Mouse (Mus musculus): ENCODE measurements around the gene Gnat1.

Gnat1 gene

GRCm38 (mm10) chr9:107700114-107700571 lies 20.6 kb upstream of the Gnat1 start:
- DNase-seq (ENCODE audit: low spot score in 2 of 2): peak; percentile 38 to 63

GRCm38 (mm10) chr9:107699376-107699980 lies 20.0 kb upstream of the Gnat1 start:
- no peak for DNase-seq (ENCODE audit: low spot score in 2 of 2)

- DNase-seq (ENCODE audit: low spot score in 2 of 2): no peak
Measured at GRCm38 (mm10) chr9:107698611-107699190, 19.2 kb upstream of the Gnat1 start.

GRCm38 (mm10) chr9:107697811-107698521 lies 18.5 kb upstream of the Gnat1 start:
- DNase-seq (ENCODE audit: low spot score in 2 of 2): no peak

- no peak for DNase-seq (ENCODE audit: low spot score in 2 of 2)
Measured at GRCm38 (mm10) chr9:107696845-107697610, 17.5 kb upstream of the Gnat1 start.

- DNase-seq (ENCODE audit: low spot score in 2 of 2): no peak
Measured at GRCm38 (mm10) chr9:107696106-107696479, 16.6 kb upstream of the Gnat1 start.

- no peak for DNase-seq (ENCODE audit: low spot score in 2 of 2)
Measured at GRCm38 (mm10) chr9:107695441-107696105, 16.1 kb upstream of the Gnat1 start.

- no peak for DNase-seq (ENCODE audit: low spot score in 2 of 2)
Measured at GRCm38 (mm10) chr9:107694627-107695026, 15.1 kb upstream of the Gnat1 start.

- no peak for DNase-seq (ENCODE audit: low spot score in 2 of 2)
Measured at GRCm38 (mm10) chr9:107693433-107693987, 14.0 kb upstream of the Gnat1 start.

GRCm38 (mm10) chr9:107692785-107693184 lies 13.3 kb upstream of the Gnat1 start:
- DNase-seq (ENCODE audit: low spot score in 2 of 2): no peak

- DNase-seq (ENCODE audit: low spot score in 2 of 2): no peak
Measured at GRCm38 (mm10) chr9:107690391-107690790, 10.9 kb upstream of the Gnat1 start.

GRCm38 (mm10) chr9:107688939-107689338 lies 9.4 kb upstream of the Gnat1 start:
- DNase-seq (ENCODE audit: low spot score in 2 of 2): no peak

- no peak for DNase-seq (ENCODE audit: low spot score in 2 of 2)
Measured at GRCm38 (mm10) chr9:107688415-107688814, 8.9 kb upstream of the Gnat1 start.

- DNase-seq (ENCODE audit: low spot score in 2 of 2): no peak
Measured at GRCm38 (mm10) chr9:107685231-107685981, 5.9 kb upstream of the Gnat1 start.

- no peak for DNase-seq (ENCODE audit: low spot score in 2 of 2)
Measured at GRCm38 (mm10) chr9:107682405-107682804, 2.9 kb upstream of the Gnat1 start.

- DNase-seq (ENCODE audit: low spot score in 2 of 2): no peak
Measured at GRCm38 (mm10) chr9:107678861-107679260, 651 bp downstream of the Gnat1 start.

GRCm38 (mm10) chr9:107677819-107678526 lies 1.5 kb downstream of the Gnat1 start:
- DNase-seq (ENCODE audit: low spot score in 2 of 2): peak; percentile 88 to 89

GRCm38 (mm10) chr9:107677091-107677784 lies 2.3 kb downstream of the Gnat1 start:
- peak in 1 of 2 experiments; percentile 34 for DNase-seq (ENCODE audit: low spot score in 2 of 2)

GRCm38 (mm10) chr9:107676302-107676701 lies 3.2 kb downstream of the Gnat1 start:
- DNase-seq (ENCODE audit: low spot score in 2 of 2): peak in 1 of 2 experiments; percentile 23
